Mouse (Mus musculus) kidney, adult 2 months (tissue): Measurements from ENCODE around the gene Timm8a2.

Source experiments
- CTCF ChIP-seq: fragments of 200-500 bp; conservative IDR thresholded peaks from 2 replicates; pipeline ENCODE4 v1.5.1; 2011; ENCODE audit warnings: low read depth, mild to moderate bottlenecking, control low read depth, low read length, moderate library complexity, mixed read lengths; ENCODE audit not compliant: insufficient read depth, insufficient read length
- POLR2A ChIP-seq: fragments of 200-500 bp; IDR thresholded peaks from one replicate; pipeline ENCODE4 v1.6.1; 2011; ENCODE audit warnings: low read depth, low read length, control low read depth

GRCm38 (mm10) chr14:122083499-122083898 is 49.0 kb downstream of the Timm8a2 start:
- TF ChIP-seq CTCF (no peak), POLR2A (no peak)
